Mouse (Mus musculus) hindbrain, embryonic 15.5 days (tissue): ENCODE results near the gene Ptrh1. TPM values are rescaled to one million over a fixed set of nuclear protein-coding genes. Genes with fewer than 3 reads are reported as not detected.

Experiments
- polyA plus RNA-seq: library from polyadenylated mRNA; unstranded; fragments of >200 nt; fragmentation: Nextera tagmentation; extraction: Ambion mirVana; gene quantifications from 2 replicates; pipeline ENCODE4 v1.2.1, GENCODE M21; 2015

Ptrh1 gene
- polyA plus RNA-seq, 1 experiment from 2014 or later, result 5.0 TPM

Other genes with a start within 250 kb of the Ptrh1 start
- 7.5 and 9.5 TPM in 2 replicates for gene Fam102a, start 240.5 kb upstream of the Ptrh1 start, polyA plus RNA-seq
- 138 and 140 TPM in 2 replicates for gene Dpm2, start 204.9 kb upstream of the Ptrh1 start, polyA plus RNA-seq
- 11.9 and 15.3 TPM in 2 replicates for gene Pip5kl1, start 201.0 kb upstream of the Ptrh1 start, polyA plus RNA-seq
- 0.79 and 0.87 TPM in 2 replicates for gene 9430097D07Rik, start 200.1 kb upstream of the Ptrh1 start, polyA plus RNA-seq
- gene St6galnac4, start 188.7 kb upstream of the Ptrh1 start, polyA plus RNA-seq, result 41.2 and 41.9 TPM in 2 replicates
- 24.1 and 27.7 TPM in 2 replicates for gene St6galnac6, start 176.1 kb upstream of the Ptrh1 start, polyA plus RNA-seq
- gene Ak1, start 154.0 kb upstream of the Ptrh1 start, polyA plus RNA-seq, result 89.0 and 95.9 TPM in 2 replicates
- gene Eng, start 129.2 kb upstream of the Ptrh1 start, polyA plus RNA-seq, result 29.2 and 33.9 TPM in 2 replicates
- 20.4 and 22.7 TPM in 2 replicates for gene Fpgs, start 71.6 kb upstream of the Ptrh1 start, polyA plus RNA-seq
- 69.0 and 73.4 TPM in 2 replicates for gene Cdk9, start 62.7 kb upstream of the Ptrh1 start, polyA plus RNA-seq
- 50.1 and 53.3 TPM in 2 replicates for gene Sh2d3c, start 54.7 kb upstream of the Ptrh1 start, polyA plus RNA-seq
- 3.4 and 3.5 TPM in 2 replicates for gene 6330409D20Rik, start 34.8 kb upstream of the Ptrh1 start, polyA plus RNA-seq
- gene Tor2a, start 18.6 kb upstream of the Ptrh1 start, polyA plus RNA-seq, result 50.3 and 53.3 TPM in 2 replicates
- 0.59 and 0.62 TPM in 2 replicates for gene Ttc16, start 153 bp upstream of the Ptrh1 start, polyA plus RNA-seq
- 1.3 and 2.0 TPM in 2 replicates for gene Cfap157, start 8.6 kb downstream of the Ptrh1 start, polyA plus RNA-seq
- gene Stxbp1, start 71.5 kb downstream of the Ptrh1 start, polyA plus RNA-seq, result 296 and 323 TPM in 2 replicates
- 33.5 and 33.9 TPM in 2 replicates for gene Fam129b, start 100.3 kb downstream of the Ptrh1 start, polyA plus RNA-seq
- 94.0 and 104 TPM in 2 replicates for gene Rpl12, start 185.8 kb downstream of the Ptrh1 start, polyA plus RNA-seq
- 22.6 and 25.2 TPM in 2 replicates for gene Lrsam1, start 185.8 kb downstream of the Ptrh1 start, polyA plus RNA-seq
- gene Slc2a8, start 206.3 kb downstream of the Ptrh1 start, polyA plus RNA-seq, result 19.8 and 24.5 TPM in 2 replicates